Mouse (Mus musculus) liver, embryonic 14.5 days (tissue): ENCODE measurements around the gene Apex1.

Source experiments
- CTCF ChIP-seq: IDR thresholded peaks from 2 replicates; pipeline ENCODE4 v1.5.1; 2016; ENCODE audit warnings: antibody characterized with exemption, low read depth, control low read depth
- EP300 ChIP-seq: IDR thresholded peaks from 2 replicates; pipeline ENCODE4 v1.6.1; 2016; ENCODE audit warnings: antibody characterized with exemption, low read depth

DNA sequence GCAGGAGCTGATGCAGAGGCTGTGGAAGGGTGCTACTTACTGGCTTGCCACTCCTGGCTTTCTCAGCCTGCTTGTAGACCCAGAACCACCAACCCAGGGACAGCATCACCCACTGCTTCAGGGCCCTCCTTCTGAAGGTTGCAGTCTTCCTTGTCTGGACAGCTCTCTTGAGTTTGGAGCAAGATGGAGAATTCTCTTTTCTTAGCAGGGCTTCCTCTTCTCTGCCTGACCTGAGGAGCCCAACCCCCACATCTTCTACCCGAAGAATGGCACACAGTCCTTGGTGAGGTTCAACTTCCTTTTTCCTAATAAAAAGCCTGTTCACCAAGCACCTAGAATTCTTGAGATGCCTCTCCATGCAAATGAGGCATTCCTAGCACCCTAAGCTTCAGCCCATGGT lies 46.1 kb downstream of the Apex1 start:
- no peak for TF ChIP-seq CTCF
- no peak for TF ChIP-seq EP300
